7 mouse cellular contexts compared by ENCODE assay signal in genomic region chr15:83563857-83564651, GRCm38 (mm10). TPM values are rescaled to one million over a fixed set of nuclear protein-coding genes. Genes with fewer than 3 reads are reported as not detected.
DNase-seq lines count a peak whose midpoint lies in the region; ATAC-seq lines count a peak whose summit lies in the region.

No protein-coding gene starts in this region.

- peak; percentile 66 for DNase-seq in Muller cell, postnatal 12 days (ENCODE audit: inconsistent ontology term)
- peak; percentile 57 for DNase-seq in heart, adult 8-10 months (ENCODE audit: low spot score)
- peak; percentile 43 to 73 for DNase-seq in kidney, adult 8-10 months
- peak; percentile 75 for DNase-seq in lung, postnatal 10 days
- DNase-seq in retina, postnatal 1 day = peak; percentile 67
- DNase-seq in right cerebral cortex, postnatal 25 days = no peak

- peak; percentile 42 for ATAC-seq in common myeloid progenitor, adult 5-6 weeks (replicated peaks; ENCODE audit: low read depth, poor library complexity, severe bottlenecking)

RNA-seq across cellular contexts. Expression of gene Mcat, which starts 0.5 kb away (rescaled TPM):
- total RNA-seq in common myeloid progenitor, adult 5-6 weeks (2017) = 15.0 and 25.3 TPM in 2 replicates
- 10 to 100 TPM; 43.6 to 51.3 (median 46.9) TPM for total RNA-seq in heart, adult 8-10 months (2022)

RNA-seq across cellular contexts. Expression of gene Tspo, which starts 0.7 kb away (rescaled TPM):
- 60.8 and 78.3 TPM in 2 replicates for total RNA-seq in common myeloid progenitor, adult 5-6 weeks (2017)
- 10 to 100 TPM; 57.1 to 66.2 (median 60.4) TPM for total RNA-seq in heart, adult 8-10 months (2022)

RNA-seq across cellular contexts. Expression of gene Ttll12, which starts 30.9 kb away (rescaled TPM):
- 22.5 and 26.0 TPM in 2 replicates for total RNA-seq in common myeloid progenitor, adult 5-6 weeks (2017)
- 1 to 10 TPM; 5.3 to 6.7 (median 5.9) TPM for total RNA-seq in heart, adult 8-10 months (2022)

RNA-seq across cellular contexts. Expression of gene Bik, which starts 37.4 kb away (rescaled TPM):
- not detected in 2 replicates for total RNA-seq in common myeloid progenitor, adult 5-6 weeks (2017)
- total RNA-seq in heart, adult 8-10 months (2022) = 10 to 100 TPM in 1 of 4 experiments, 1 to 10 TPM in 3; 7.6 to 12.5 (median 9.4) TPM

RNA-seq across cellular contexts. Expression of gene Ttll1, which starts 53.4 kb away (rescaled TPM):
- total RNA-seq in common myeloid progenitor, adult 5-6 weeks (2017) = 6.3 and 8.5 TPM in 2 replicates
- 10 to 100 TPM; 51.7 to 73.3 (median 59.8) TPM for total RNA-seq in heart, adult 8-10 months (2022)
